ENCODE assay signal across 10 mouse cellular contexts in the genomic region with DNA sequence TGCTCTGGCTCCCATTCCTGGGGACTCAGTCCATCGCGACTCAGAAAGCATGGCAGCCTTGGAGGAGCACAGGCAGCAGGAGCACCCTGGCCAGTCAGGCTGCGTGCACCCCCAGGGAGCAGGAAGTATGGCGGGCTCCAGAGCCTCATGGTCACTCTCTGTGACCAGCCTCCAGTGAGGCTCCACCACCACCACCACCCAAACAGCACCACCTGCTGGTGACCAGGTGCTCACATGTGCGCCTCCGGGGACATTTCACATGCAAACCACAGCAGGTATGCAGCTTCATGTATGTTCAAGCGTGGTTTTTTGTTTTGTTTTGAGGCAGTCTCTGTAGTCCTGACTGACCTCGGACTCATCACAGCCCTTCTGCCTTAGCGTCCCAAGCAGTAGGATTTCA. TPM values are rescaled to one million over a fixed set of nuclear protein-coding genes. Genes with fewer than 3 reads are reported as not detected.
DNase-seq lines count a peak whose midpoint lies in the region; ATAC-seq and TF ChIP-seq lines count a peak whose summit lies in the region.
"Had no signal": no experiment of that assay in that cellular context is flagged by ENCODE, and none has a peak within 500 bp of the region (broad histone marks: within the 10 kb centered on the region; RNA-seq: fewer than 3 reads in every experiment).

No protein-coding gene starts in this region.

- H3K4me1 ChIP-seq in kidney, embryonic 14.5 days (ENCODE audit: control insufficient read depth, insufficient read depth, low read length): no peaks in the 10 kb centered on the region
- H3K4me1 ChIP-seq in MEL (ENCODE audit: control insufficient read depth in 1 of 2, insufficient read depth in 2 of 2, low read length in 2 of 2): peaks cover 0 to 2% of the 10 kb centered on the region in 2 experiments; a peak in 1 of 4 replicates
- H3K4me1 ChIP-seq in embryonic facial prominence, embryonic 10.5 days: peaks cover under 1% of the 10 kb centered on the region; the same call in 1 of the 2 replicates
- H3K4me1 ChIP-seq in liver, postnatal 0 days (ENCODE audit: insufficient read depth): peaks cover 3% of the 10 kb centered on the region; the same call in 1 of the 2 replicates
- no peaks in the 10 kb centered on the region for H3K4me1 ChIP-seq in stomach, postnatal 0 days (replicated peaks; ENCODE audit: control insufficient read depth, insufficient read depth)
- H3K4me1 ChIP-seq: embryonic facial prominence, embryonic 15.5 days; midbrain, embryonic 12.5 days had no signal

- ATAC-seq in kidney, embryonic 14.5 days (ENCODE audit: low FRiP score, low TSS enrichment): no peak
- 0 out of 2 replicates have a peak, but pooled peaks have one; percentile 33 for ATAC-seq in liver, postnatal 0 days
- peak; percentile 60; the same call in 1 of the 2 replicates for ATAC-seq in stomach, postnatal 0 days (ENCODE audit: low FRiP score, low TSS enrichment)

- peak; percentile 64 to 84 (median 69) for TF ChIP-seq CTCF in MEL (IDR thresholded peaks at IDR 0.05 in 2 of 3, conservative IDR thresholded peaks at IDR 0.05 in 1 of 3; ENCODE audit: control insufficient read depth in 1 of 3, insufficient read depth in 1 of 3, low read depth in 2 of 3, low read length in 3 of 3, poor library complexity in 1 of 3, severe bottlenecking in 1 of 3)
- TF ChIP-seq CTCF in liver, postnatal 0 days (IDR thresholded peaks at IDR 0.05; ENCODE audit: low read depth): peak; percentile 81
- TF ChIP-seq CTCF in stomach, postnatal 0 days (IDR thresholded peaks at IDR 0.05; ENCODE audit: low read depth): peak; percentile 74

- H3K79me2 ChIP-seq in MEL (ENCODE audit: control insufficient read depth, insufficient read depth, low read length, poor library complexity): peaks cover 2% of the 10 kb centered on the region; the same call in 1 of the 2 replicates

- 0 out of 2 replicates have a peak, but pooled peaks have one; percentile 1 for TF ChIP-seq RAD21 in MEL (IDR thresholded peaks at IDR 0.05; ENCODE audit: low read depth, low read length)

- no peak overlapping the region for H3K27ac ChIP-seq in kidney, embryonic 14.5 days (ENCODE audit: low read depth, low read length)
- H3K27ac ChIP-seq in MEL (ENCODE audit: control insufficient read depth, low read depth, low read length): no peak overlapping the region
- H3K27ac ChIP-seq in embryonic facial prominence, embryonic 10.5 days (replicated peaks): no peak overlapping the region
- no peak overlapping the region for H3K27ac ChIP-seq in liver, postnatal 0 days (ENCODE audit: low read depth)
- no peak overlapping the region for H3K27ac ChIP-seq in stomach, postnatal 0 days (replicated peaks)
- H3K27ac ChIP-seq: embryonic facial prominence, embryonic 15.5 days; midbrain, embryonic 12.5 days had no signal

- H3K4me2 ChIP-seq in kidney, embryonic 14.5 days (replicated peaks; ENCODE audit: low read depth, low read length): no peak overlapping the region
- H3K4me2 ChIP-seq in liver, postnatal 0 days (ENCODE audit: low read depth, low read length): no peak overlapping the region
- H3K4me2 ChIP-seq in stomach, postnatal 0 days (replicated peaks; ENCODE audit: low read depth): no peak overlapping the region
- H3K4me2 ChIP-seq: embryonic facial prominence, embryonic 15.5 days; midbrain, embryonic 12.5 days had no signal

- no peak overlapping the region for H3K4me3 ChIP-seq in kidney, embryonic 14.5 days (ENCODE audit: low read length)
- no peak overlapping the region for H3K4me3 ChIP-seq in MEL (ENCODE audit: control insufficient read depth in 1 of 2, insufficient read depth in 1 of 2, low read depth in 2 of 2, low read length in 2 of 2)
- no peak overlapping the region for H3K4me3 ChIP-seq in embryonic facial prominence, embryonic 10.5 days
- no peak overlapping the region for H3K4me3 ChIP-seq in liver, postnatal 0 days (ENCODE audit: low read depth, low read length)
- H3K4me3 ChIP-seq in stomach, postnatal 0 days (ENCODE audit: low read depth, low read length): no peak overlapping the region
- H3K4me3 ChIP-seq: embryonic facial prominence, embryonic 15.5 days; midbrain, embryonic 12.5 days had no signal

- DNase-seq in kidney, adult 18-20 months: peak; percentile 49
- peak; percentile 52 for DNase-seq in MEL (ENCODE audit: low read depth, low spot score)
- DNase-seq in embryonic facial prominence, embryonic 10.5 days (ENCODE audit: low spot score): peak; percentile 60
- peak; percentile 74 for DNase-seq in liver, postnatal 0 days
- peak; percentile 57 for DNase-seq in stomach, postnatal 0 days (ENCODE audit: low spot score)
- DNase-seq in urinary bladder, adult 2 months (ENCODE audit: low spot score): no peak
- DNase-seq in layer of hippocampus, postnatal 25 days (ENCODE audit: extremely low spot score in 1 of 2, low spot score in 1 of 2): no peak

- no peaks in the 10 kb centered on the region for H3K27me3 ChIP-seq in kidney, embryonic 14.5 days (ENCODE audit: control insufficient read depth, insufficient read depth, low read length)
- H3K27me3 ChIP-seq in MEL (ENCODE audit: control insufficient read depth in 1 of 2, insufficient read depth in 2 of 2, low read length in 2 of 2): no peaks in the 10 kb centered on the region
- H3K27me3 ChIP-seq in embryonic facial prominence, embryonic 10.5 days (replicated peaks; ENCODE audit: low read depth, poor library complexity, severe bottlenecking): no peaks in the 10 kb centered on the region
- no peaks in the 10 kb centered on the region for H3K27me3 ChIP-seq in liver, postnatal 0 days (ENCODE audit: insufficient read depth, low read length)
- H3K27me3 ChIP-seq in stomach, postnatal 0 days (ENCODE audit: control insufficient read depth, insufficient read depth, low read length): no peaks in the 10 kb centered on the region
- H3K27me3 ChIP-seq: embryonic facial prominence, embryonic 15.5 days; midbrain, embryonic 12.5 days had no signal

- no peak overlapping the region for H3K9ac ChIP-seq in kidney, embryonic 14.5 days (ENCODE audit: low read depth, low read length)
- H3K9ac ChIP-seq in MEL (ENCODE audit: control insufficient read depth, low read depth, low read length, poor library complexity, severe bottlenecking): no peak overlapping the region
- no peak overlapping the region for H3K9ac ChIP-seq in liver, postnatal 0 days (replicated peaks)
- H3K9ac ChIP-seq in stomach, postnatal 0 days (ENCODE audit: low read length): no peak overlapping the region
- H3K9ac ChIP-seq: embryonic facial prominence, embryonic 15.5 days; midbrain, embryonic 12.5 days had no signal

- TF ChIP-seq POLR2A in MEL (IDR thresholded peaks at IDR 0.05; ENCODE audit: control insufficient read depth in 1 of 2, insufficient read depth in 1 of 2, low read depth in 1 of 2, low read length in 2 of 2, poor library complexity in 1 of 2): no peak

- no peaks in the 10 kb centered on the region for H3K9me3 ChIP-seq in kidney, embryonic 14.5 days (ENCODE audit: control insufficient read depth, low read length)
- no peaks in the 10 kb centered on the region for H3K9me3 ChIP-seq in MEL (replicated peaks; ENCODE audit: insufficient read depth, low read length)
- H3K9me3 ChIP-seq in embryonic facial prominence, embryonic 10.5 days: no peaks in the 10 kb centered on the region
- H3K9me3 ChIP-seq in liver, postnatal 0 days (ENCODE audit: low read length): no peaks in the 10 kb centered on the region
- no peaks in the 10 kb centered on the region for H3K9me3 ChIP-seq in stomach, postnatal 0 days (ENCODE audit: control insufficient read depth, low read length)
- H3K9me3 ChIP-seq: embryonic facial prominence, embryonic 15.5 days; midbrain, embryonic 12.5 days had no signal

- no peak for TF ChIP-seq EP300 in MEL (IDR thresholded peaks at IDR 0.05; ENCODE audit: low read depth in 1 of 2, low read length in 2 of 2)
- TF ChIP-seq EP300 in liver, postnatal 0 days (IDR thresholded peaks at IDR 0.05; ENCODE audit: low read depth): no peak
- TF ChIP-seq EP300 in stomach, postnatal 0 days (optimal IDR thresholded peaks at IDR 0.05): no peak

- 84% methylated on average over 9 of the region's 9 CpGs for WGBS in kidney, embryonic 14.5 days
- WGBS in embryonic facial prominence, embryonic 10.5 days: 80% methylated on average over 9 of the region's 9 CpGs
- 82% methylated on average over 9 of the region's 9 CpGs for WGBS in liver, postnatal 0 days (ENCODE audit: insufficient replicate concordance)
- 78% methylated on average over 9 of the region's 9 CpGs for WGBS in stomach, postnatal 0 days

- H3K36me3 ChIP-seq in kidney, embryonic 14.5 days (ENCODE audit: control insufficient read depth, insufficient read depth, low read length): peaks cover 45% of the 10 kb centered on the region
- peaks cover 5 to 8% of the 10 kb centered on the region in 2 experiments for H3K36me3 ChIP-seq in MEL (ENCODE audit: control insufficient read depth in 1 of 2, insufficient read depth in 2 of 2, low read length in 2 of 2)
- H3K36me3 ChIP-seq in embryonic facial prominence, embryonic 10.5 days (replicated peaks): peaks cover 94% of the 10 kb centered on the region
- peaks cover 52% of the 10 kb centered on the region for H3K36me3 ChIP-seq in liver, postnatal 0 days (replicated peaks; ENCODE audit: insufficient read depth, low read length)
- peaks cover 4% of the 10 kb centered on the region; the same call in 1 of the 2 replicates for H3K36me3 ChIP-seq in stomach, postnatal 0 days (ENCODE audit: control insufficient read depth, insufficient read depth, low read length)

RNA-seq across cellular contexts. Expression of a gene that starts 6.3 kb away (rescaled TPM):
- polyA plus RNA-seq in kidney, embryonic 14.5 days (2014; fragmentation: Nextera tagmentation; extraction: Ambion mirVana): 47.1 and 53.0 TPM in 2 replicates
- total RNA-seq in MEL (2012; rRNA removed): 39.6 and 41.8 TPM in 2 replicates
- polyA plus RNA-seq in MEL (2012; ENCODE audit: insufficient read depth in 1 of 2, insufficient read length in 2 of 2, low read depth in 1 of 2, low replicate concordance in 2 of 2, missing spikeins in 1 of 2): 10 to 100 TPM in 1 of 2 experiments, not detected in 1; 59.5 TPM
- polyA plus RNA-seq in embryonic facial prominence, embryonic 10.5 days (2016; fragmentation: Nextera tagmentation; extraction: Ambion mirVana): 61.7 and 62.1 TPM in 2 replicates
- polyA plus RNA-seq in liver, postnatal 0 days (2015; fragmentation: Nextera tagmentation; extraction: Ambion mirVana): 10.6 and 11.8 TPM in 2 replicates
- polyA plus RNA-seq in stomach, postnatal 0 days (2015; fragmentation: Nextera tagmentation; extraction: Ambion mirVana): 7.2 and 8.3 TPM in 2 replicates
- polyA plus RNA-seq in urinary bladder, adult 2 months (2012; rRNA removed): 2.2 and 2.8 TPM in 2 replicates
- 1 to 10 TPM; 1.2 to 1.3 TPM for total RNA-seq in layer of hippocampus, postnatal 25 days (2021)

RNA-seq across cellular contexts. Expression of a gene that starts 6.6 kb away (rescaled TPM):
- 80.2 and 111 TPM in 2 replicates for polyA plus RNA-seq in kidney, embryonic 14.5 days (2014; fragmentation: Nextera tagmentation; extraction: Ambion mirVana)
- total RNA-seq in MEL (2012; rRNA removed): 60.2 and 65.4 TPM in 2 replicates
- polyA plus RNA-seq in MEL (2012; ENCODE audit: insufficient read depth in 1 of 2, insufficient read length in 2 of 2, low read depth in 1 of 2, low replicate concordance in 2 of 2, missing spikeins in 1 of 2): 100 to 1,000 TPM in 1 of 2 experiments, not detected in 1; 111 TPM
- polyA plus RNA-seq in embryonic facial prominence, embryonic 10.5 days (2016; fragmentation: Nextera tagmentation; extraction: Ambion mirVana): 72.6 and 77.7 TPM in 2 replicates
- 47.3 and 51.9 TPM in 2 replicates for polyA plus RNA-seq in liver, postnatal 0 days (2015; fragmentation: Nextera tagmentation; extraction: Ambion mirVana)
- 43.2 and 47.7 TPM in 2 replicates for polyA plus RNA-seq in stomach, postnatal 0 days (2015; fragmentation: Nextera tagmentation; extraction: Ambion mirVana)
- 10.1 and 11.3 TPM in 2 replicates for polyA plus RNA-seq in urinary bladder, adult 2 months (2012; rRNA removed)
- 10 to 100 TPM; 13.2 to 17.6 TPM for total RNA-seq in layer of hippocampus, postnatal 25 days (2021)

RNA-seq across cellular contexts. Expression of a gene that starts 15.3 kb away (rescaled TPM):
- polyA plus RNA-seq in kidney, embryonic 14.5 days (2014; fragmentation: Nextera tagmentation; extraction: Ambion mirVana): 8.9 and 13.8 TPM in 2 replicates
- 17.3 and 19.7 TPM in 2 replicates for total RNA-seq in MEL (2012; rRNA removed)
- polyA plus RNA-seq in MEL (2012; ENCODE audit: insufficient read depth in 1 of 2, insufficient read length in 2 of 2, low read depth in 1 of 2, low replicate concordance in 2 of 2, missing spikeins in 1 of 2): 10 to 100 TPM in 1 of 2 experiments, not detected in 1; 34.5 TPM
- 12.4 and 13.0 TPM in 2 replicates for polyA plus RNA-seq in embryonic facial prominence, embryonic 10.5 days (2016; fragmentation: Nextera tagmentation; extraction: Ambion mirVana)
- polyA plus RNA-seq in liver, postnatal 0 days (2015; fragmentation: Nextera tagmentation; extraction: Ambion mirVana): 2.9 and 3.1 TPM in 2 replicates
- 6.1 and 6.2 TPM in 2 replicates for polyA plus RNA-seq in stomach, postnatal 0 days (2015; fragmentation: Nextera tagmentation; extraction: Ambion mirVana)
- 11.2 and 13.4 TPM in 2 replicates for polyA plus RNA-seq in urinary bladder, adult 2 months (2012; rRNA removed)
- 10 to 100 TPM; 37.0 to 42.9 TPM for total RNA-seq in layer of hippocampus, postnatal 25 days (2021)

RNA-seq across cellular contexts. Expression of a gene that starts 50.9 kb away (rescaled TPM):
- 2.5 and 2.7 TPM in 2 replicates for polyA plus RNA-seq in kidney, embryonic 14.5 days (2014; fragmentation: Nextera tagmentation; extraction: Ambion mirVana)
- total RNA-seq in MEL (2012; rRNA removed): 0.15 and 0.16 TPM in 2 replicates
- polyA plus RNA-seq in MEL (2012; ENCODE audit: insufficient read depth in 1 of 2, insufficient read length in 2 of 2, low read depth in 1 of 2, low replicate concordance in 2 of 2, missing spikeins in 1 of 2): under 1 TPM in 1 of 2 experiments, not detected in 1; 0.38 TPM
- polyA plus RNA-seq in embryonic facial prominence, embryonic 10.5 days (2016; fragmentation: Nextera tagmentation; extraction: Ambion mirVana): 2.0 and 2.4 TPM in 2 replicates
- 0.33 TPM in 2 replicates for polyA plus RNA-seq in liver, postnatal 0 days (2015; fragmentation: Nextera tagmentation; extraction: Ambion mirVana)
- polyA plus RNA-seq in stomach, postnatal 0 days (2015; fragmentation: Nextera tagmentation; extraction: Ambion mirVana): 0.45 and 0.56 TPM in 2 replicates
- 0.47 TPM in 2 replicates for polyA plus RNA-seq in urinary bladder, adult 2 months (2012; rRNA removed)
- total RNA-seq in layer of hippocampus, postnatal 25 days (2021): 1 to 10 TPM; 8.1 to 8.5 TPM

Comparison
In these comparisons a context has a peak if more than half of its experiments do, and no peak if none do; other contexts are left out.
1. DNase-seq: peak in kidney, adult 18-20 months (single experiment), MEL (single experiment), embryonic facial prominence, embryonic 10.5 days (single experiment), liver, postnatal 0 days (single experiment) and stomach, postnatal 0 days (single experiment); none in urinary bladder, adult 2 months (single experiment) and layer of hippocampus, postnatal 25 days (0 of 2).
2. Peak in every context shown above with its lines, with median percentiles within 50 percentile points of each other: CTCF ChIP-seq.